Mouse (Mus musculus) thymus, postnatal 25 days (tissue): ENCODE results near the gene Rapgef3.
A peak's percentile ranks its signal among the peaks of the same experiment; 100 is the strongest.

ENCODE experiments used
- DNase-seq: peaks from one replicate; pipeline ENCODE4 v3.0.0; 2022

The Rapgef3 gene

GRCm38 (mm10) chr15:97791126-97791700 is 23.4 kb upstream of the Rapgef3 start:
- DNase-seq = no peak

- DNase-seq = peak; percentile 73
Measured at GRCm38 (mm10) chr15:97789761-97790505, 22.2 kb upstream of the Rapgef3 start.

- DNase-seq = no peak
Measured at GRCm38 (mm10) chr15:97788821-97789220, 21.0 kb upstream of the Rapgef3 start.

GRCm38 (mm10) chr15:97787799-97788667 is 20.3 kb upstream of the Rapgef3 start:
- no peak for DNase-seq

GRCm38 (mm10) chr15:97787148-97787798 is 19.5 kb upstream of the Rapgef3 start:
- no peak for DNase-seq

GRCm38 (mm10) chr15:97786412-97787112 is 18.8 kb upstream of the Rapgef3 start:
- DNase-seq = no peak

GRCm38 (mm10) chr15:97785731-97786411 is 18.1 kb upstream of the Rapgef3 start:
- no peak for DNase-seq

GRCm38 (mm10) chr15:97784561-97785161 is 16.9 kb upstream of the Rapgef3 start:
- no peak for DNase-seq

- peak; percentile 96 for DNase-seq
Measured at GRCm38 (mm10) chr15:97784092-97784559, 16.4 kb upstream of the Rapgef3 start.

- peak; percentile 92 for DNase-seq
Measured at GRCm38 (mm10) chr15:97782749-97783105, 15.0 kb upstream of the Rapgef3 start.

GRCm38 (mm10) chr15:97781961-97782748 is 14.4 kb upstream of the Rapgef3 start:
- no peak for DNase-seq

GRCm38 (mm10) chr15:97780611-97781031 is 12.8 kb upstream of the Rapgef3 start:
- DNase-seq = peak; percentile 54

GRCm38 (mm10) chr15:97779576-97779975 is 11.8 kb upstream of the Rapgef3 start:
- no peak for DNase-seq

GRCm38 (mm10) chr15:97778311-97779098 is 10.7 kb upstream of the Rapgef3 start, which contains the start of gene Slc48a1:
Gene Slc48a1, plus strand, starts transcription at chr15:97778520.
- no peak for DNase-seq

- no peak for DNase-seq
Measured at GRCm38 (mm10) chr15:97776919-97777318, 9.1 kb upstream of the Rapgef3 start.

- DNase-seq = peak; percentile 86
Measured at GRCm38 (mm10) chr15:97776514-97776913, 8.7 kb upstream of the Rapgef3 start.

GRCm38 (mm10) chr15:97773961-97774370 is 6.2 kb upstream of the Rapgef3 start:
- DNase-seq = no peak

- no peak for DNase-seq
Measured at GRCm38 (mm10) chr15:97773108-97773507, 5.3 kb upstream of the Rapgef3 start.

GRCm38 (mm10) chr15:97770280-97770679 is 2.5 kb upstream of the Rapgef3 start:
- no peak for DNase-seq
